Mouse (Mus musculus) layer of hippocampus, postnatal 36 days (tissue): ENCODE results near the gene Kcnj11. TPM values are rescaled to one million over a fixed set of nuclear protein-coding genes. Genes with fewer than 3 reads are reported as not detected.

ENCODE experiments used
- DNase-seq, 2 experiments: peaks; one replicate each; pipeline ENCODE4 v3.0.0; 2022
- total RNA-seq, 2 experiments: library from RNA; stranded (reverse); gene quantifications; 2 replicates each; pipeline ENCODE4 v1.2.3; 2021

Kcnj11 gene
- total RNA-seq, 2 experiments from 2014 or later = 35.3 to 36.9 TPM

GRCm38 (mm10) chr7:46045882-46046281 lies 54.7 kb downstream of the Kcnj11 start:
- no peak for DNase-seq

- DNase-seq = no peak
Observed at GRCm38 (mm10) chr7:46044106-46044505, 56.5 kb downstream of the Kcnj11 start.

Other genes starting within 250 kb of the Kcnj11 start
- 10 to 100 TPM; 72.4 to 74.2 TPM for gene Kdelr1, start 228.0 kb downstream of the Kcnj11 start, total RNA-seq
- gene Grin2d, start 222.4 kb downstream of the Kcnj11 start, total RNA-seq = 10 to 100 TPM; 10.9 to 11.4 TPM
- not detected for gene Syngr4, start 204.1 kb downstream of the Kcnj11 start, total RNA-seq
- gene Tmem143, start 203.8 kb downstream of the Kcnj11 start, total RNA-seq = 10 to 100 TPM; 20.8 to 25.9 TPM
- 1 to 10 TPM; 1.9 to 4.4 TPM for gene Emp3, start 179.4 kb downstream of the Kcnj11 start, total RNA-seq
- gene Ccdc114, start 176.7 kb downstream of the Kcnj11 start, total RNA-seq = 1 to 10 TPM; 3.0 TPM
- gene Abcc6, start 70.5 kb downstream of the Kcnj11 start, total RNA-seq = 1 to 10 TPM; 1.4 to 2.6 TPM
- gene Nomo1, start 67.1 kb downstream of the Kcnj11 start, total RNA-seq = 100 to 1,000 TPM; 102 to 104 TPM
- 10 to 100 TPM; 50.7 to 59.2 TPM for gene Abcc8, start 79.3 kb upstream of the Kcnj11 start, total RNA-seq
- under 1 TPM; 0.15 to 0.50 TPM for gene Ush1c, start 137.7 kb upstream of the Kcnj11 start, total RNA-seq
- under 1 TPM; 0.12 to 0.23 TPM for gene Otog, start 140.2 kb upstream of the Kcnj11 start, total RNA-seq